Mouse (Mus musculus): ENCODE results near the gene Slc22a16.

- TF ChIP-seq CTCF (conservative IDR thresholded peaks at IDR 0.05; ENCODE audit: low read length) (no peak), POU5F1 (IDR thresholded peaks at IDR 0.05; ENCODE audit: borderline replicate concordance, low read length) (no peak), NANOG (IDR thresholded peaks at IDR 0.05; ENCODE audit: borderline replicate concordance, low read length) (no peak)
These were observed 27.0 kb downstream of the Slc22a16 start for GRCm38 (mm10) chr10:40597177-40597576.

Data from E14TG2a.4 (cell line).